Mouse (Mus musculus): ENCODE results near the gene Agpat3. TPM values are rescaled to one million over a fixed set of nuclear protein-coding genes. Genes with fewer than 3 reads are reported as not detected.

Agpat3 gene
- 129 TPM for polyA plus RNA-seq (2017; shearing (Covaris generic))

GRCm38 (mm10) chr10:78351887-78352665, at the start of gene Agpat3:
TSS of gene Agpat3 (minus strand) at chr10:78352489.

GRCm38 (mm10) chr10:78244438-78245224, 107.7 kb downstream of the Agpat3 start, which contains the start of gene Trappc10:
TSS of gene Trappc10 (minus strand) at chr10:78244641.

Other genes with a start within 250 kb of the Agpat3 start
- gene D10Jhu81e, start 182.7 kb downstream of the Agpat3 start, polyA plus RNA-seq (2017; shearing (Covaris generic)), result 37.2 TPM
- 24.8 TPM for gene Pwp2, start 167.3 kb downstream of the Agpat3 start, polyA plus RNA-seq (2017; shearing (Covaris generic))
- gene Trappc10, start 107.8 kb downstream of the Agpat3 start, polyA plus RNA-seq (2017; shearing (Covaris generic)), result 35.3 TPM
- gene Rrp1, start 60.6 kb upstream of the Agpat3 start, polyA plus RNA-seq (2017; shearing (Covaris generic)), result 242 TPM
- gene Cstb, start 73.2 kb upstream of the Agpat3 start, polyA plus RNA-seq (2017; shearing (Covaris generic)), result 73.0 TPM
- 11.5 TPM for gene Pdxk, start 112.5 kb upstream of the Agpat3 start, polyA plus RNA-seq (2017; shearing (Covaris generic))
- gene Olfr1358, start 164.9 kb upstream of the Agpat3 start, polyA plus RNA-seq (2017; shearing (Covaris generic)), result not detected
- gene Ilvbl, start 221.9 kb upstream of the Agpat3 start, polyA plus RNA-seq (2017; shearing (Covaris generic)), result 26.1 TPM
- gene Syde1, start 239.5 kb upstream of the Agpat3 start, polyA plus RNA-seq (2017; shearing (Covaris generic)), result not detected

Measured in effector memory CD4-positive, alpha-beta T cell, adult 7 months (primary cell).